Mouse (Mus musculus) heart, adult 2 months (tissue): ENCODE measurements at regions not wholly inside any gene's neighbourhood (a gene's known extent, or its start where the extent isn't known, plus 50 kb on each side); places are given as distances from the start of the nearest gene placed in this dataset.

ENCODE experiments used
- DNase-seq, 2 experiments: peaks; one replicate each; pipeline ENCODE4 v3.0.0; 2021
- H3K27ac ChIP-seq: fragments of 200-600 bp; 2 replicates; pipeline ENCODE4 v1.8.1; 2022
- H3K27me3 ChIP-seq: fragments of 200-500 bp; 2 replicates; pipeline ENCODE4 v1.6.1; 2012; ENCODE audit warnings: mild to moderate bottlenecking, low read length, inconsistent platforms, mixed read lengths; ENCODE audit not compliant: control insufficient read depth, insufficient read depth
- H3K36me3 ChIP-seq: fragments of 200-500 bp; 2 replicates; pipeline ENCODE4 v1.6.1; 2012; ENCODE audit warnings: low read length, inconsistent platforms; ENCODE audit not compliant: control insufficient read depth, insufficient read depth
- H3K4me1 ChIP-seq: fragments of 200-500 bp; 2 replicates; pipeline ENCODE4 v1.6.1; 2011; ENCODE audit warnings: low read length; ENCODE audit not compliant: control insufficient read depth, insufficient read depth
- H3K4me3 ChIP-seq: fragments of 200-600 bp; 2 replicates; pipeline ENCODE4 v1.8.1; 2022
- H3K79me2 ChIP-seq: fragments of 200-500 bp; replicated peaks from 2 replicates; pipeline ENCODE4 v1.6.1; 2012; ENCODE audit warnings: mild to moderate bottlenecking, inconsistent platforms, low read length, moderate library complexity, mixed read lengths; ENCODE audit not compliant: control insufficient read depth, insufficient read depth
- H3K9ac ChIP-seq: fragments of 200-500 bp; 2 replicates; pipeline ENCODE4 v1.6.1; 2012; ENCODE audit warnings: low read depth, mild to moderate bottlenecking, control low read depth, inconsistent platforms, low read length, mixed read lengths
- CTCF ChIP-seq: fragments of 200-600 bp; IDR thresholded peaks from 2 replicates; pipeline ENCODE4 v1.8.1; 2022; ENCODE audit warnings: antibody characterized with exemption, mild to moderate bottlenecking, moderate library complexity
- EP300 ChIP-seq: fragments of 200-500 bp; IDR thresholded peaks from 2 replicates; pipeline ENCODE4 v1.6.1; 2011; ENCODE audit warnings: low read depth, low read length, control low read depth; ENCODE audit not compliant: insufficient read depth
- POLR2A ChIP-seq: fragments of 200-500 bp; IDR thresholded peaks from 2 replicates; pipeline ENCODE4 v1.6.1; 2011; ENCODE audit warnings: mild to moderate bottlenecking, low read depth, low read length, control low read depth; ENCODE audit not compliant: insufficient read depth
- WGBS: fragments of 180-500 bp; shearing (Covaris S2); methylation state at CpG from one replicate; pipeline ENCODE4 v1.1.7; 2018; 5-methylcytosine and 5-hydroxymethylcytosine counted together
- intact Hi-C: fragments of 180-260 bp; cut with DNase I; formaldehyde crosslinking; loops from one replicate; pipeline ENCODE4 v1.15.1; 2025

DNA sequence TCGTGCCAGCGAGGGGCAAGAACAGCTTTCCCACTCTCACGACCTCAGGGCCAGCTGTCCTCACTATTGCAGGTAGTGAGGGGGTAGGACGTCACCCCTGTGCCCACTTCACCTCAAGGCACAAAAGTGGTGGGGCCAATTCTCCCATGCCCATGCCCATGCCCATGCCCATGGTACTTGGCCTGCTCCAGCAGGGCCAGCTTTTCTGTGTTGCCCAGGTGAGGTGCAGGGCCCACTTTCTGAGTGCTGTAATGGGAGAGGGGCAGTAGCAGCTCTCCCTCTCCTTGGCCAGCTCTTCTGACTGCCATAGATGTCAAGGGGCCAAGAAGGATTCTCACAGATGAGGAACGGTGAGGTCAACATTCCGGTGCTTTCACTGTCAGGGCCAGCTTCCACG, 619.6 kb upstream of the 4930452B06Rik start:
- H3K27me3 ChIP-seq, result no peaks in the 10 kb centered on the region
- no peak for TF ChIP-seq CTCF
- TF ChIP-seq POLR2A, result no peak
- TF ChIP-seq EP300, result no peak
- H3K36me3 ChIP-seq, result no peaks in the 10 kb centered on the region
- intact Hi-C loops, result no loop called here
- no peak overlapping the region for H3K4me3 ChIP-seq
- DNase-seq, result no peak
- no peak overlapping the region for H3K9ac ChIP-seq
- 91% methylated on average over 7 of the region's 7 CpGs for WGBS
- no peaks in the 10 kb centered on the region for H3K79me2 ChIP-seq
- no peaks in the 10 kb centered on the region for H3K4me1 ChIP-seq
- no peak overlapping the region for H3K27ac ChIP-seq

DNA sequence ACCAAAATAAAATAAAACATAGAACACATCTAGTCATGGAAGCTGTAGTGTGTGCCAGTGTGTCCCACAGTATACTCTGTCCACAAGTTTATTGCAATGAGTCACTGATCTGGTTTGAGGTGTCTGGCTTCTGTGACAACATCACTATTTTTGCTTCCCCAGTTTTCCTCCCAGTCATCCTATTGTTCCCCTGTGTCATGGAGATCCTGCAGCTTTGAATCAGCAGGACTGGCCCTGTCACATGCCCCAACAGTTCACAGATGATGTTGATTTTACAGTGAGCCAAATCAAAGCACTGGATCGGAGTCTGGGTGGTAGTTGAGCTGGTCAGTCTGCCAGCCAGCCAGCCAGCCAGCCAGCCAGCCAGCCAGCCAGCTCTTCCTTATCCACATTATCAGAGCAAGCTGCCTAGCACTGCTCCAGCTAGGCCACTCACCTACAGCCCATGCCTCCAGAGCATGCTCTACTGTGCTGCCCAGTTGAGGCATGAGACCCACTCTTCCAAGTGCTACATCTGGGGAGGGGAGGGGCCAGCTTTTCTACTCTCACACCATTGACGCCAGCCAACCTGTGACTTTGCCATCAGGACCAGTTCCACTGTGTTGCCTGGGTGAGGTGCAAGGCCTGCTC, 619.1 kb upstream of the 4930452B06Rik start:
- Histone ChIP-seq H3K27ac (no peak overlapping the region), H3K4me3 (no peak overlapping the region), H3K36me3 (no peaks in the 10 kb centered on the region), H3K4me1 (no peaks in the 10 kb centered on the region), H3K9ac (no peak overlapping the region), H3K79me2 (no peaks in the 10 kb centered on the region), H3K27me3 (no peaks in the 10 kb centered on the region)
- WGBS, result 72% methylated on average over 2 of the region's 2 CpGs
- intact Hi-C loops, result no loop called here
- no peak for TF ChIP-seq EP300
- no peak for TF ChIP-seq POLR2A
- TF ChIP-seq CTCF, result no peak
- DNase-seq, result no peak

- Histone ChIP-seq H3K27me3 (no peaks in the 10 kb centered on the region), H3K9ac (no peak overlapping the region), H3K79me2 (no peaks in the 10 kb centered on the region), H3K36me3 (no peaks in the 10 kb centered on the region), H3K4me1 (no peaks in the 10 kb centered on the region), H3K4me3 (no peak overlapping the region), H3K27ac (no peak overlapping the region)
- intact Hi-C loops, result no loop called here
- DNase-seq, result no peak
- no peak for TF ChIP-seq EP300
- TF ChIP-seq CTCF, result no peak
- TF ChIP-seq POLR2A, result no peak
- 82% methylated on average over 14 of the region's 14 CpGs for WGBS
Observed at GRCm38 (mm10) chr14:9267282-9268091, 601.4 kb upstream of the 4930452B06Rik start.

DNA sequence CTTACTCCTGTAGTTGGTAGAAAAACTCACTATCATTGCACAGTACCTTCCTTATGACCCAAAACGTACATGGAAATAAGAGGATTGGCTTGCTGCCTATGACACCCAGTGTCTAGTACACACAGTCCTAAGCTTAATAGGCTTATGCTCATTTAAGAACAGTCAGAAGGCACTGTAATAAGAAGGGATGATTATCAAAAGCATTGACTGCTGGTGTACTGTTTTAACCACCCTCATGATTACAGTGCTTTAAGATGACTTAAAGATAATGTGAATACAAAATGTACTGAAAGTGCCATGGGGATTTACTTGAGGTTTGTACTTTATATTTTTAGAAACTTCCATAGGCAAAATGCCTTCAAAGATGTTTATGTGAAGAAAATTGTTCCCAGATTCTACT, 586.0 kb upstream of the 4930452B06Rik start:
- 76% methylated on average over 1 of the region's 1 CpGs for WGBS
- no peak for DNase-seq

DNA sequence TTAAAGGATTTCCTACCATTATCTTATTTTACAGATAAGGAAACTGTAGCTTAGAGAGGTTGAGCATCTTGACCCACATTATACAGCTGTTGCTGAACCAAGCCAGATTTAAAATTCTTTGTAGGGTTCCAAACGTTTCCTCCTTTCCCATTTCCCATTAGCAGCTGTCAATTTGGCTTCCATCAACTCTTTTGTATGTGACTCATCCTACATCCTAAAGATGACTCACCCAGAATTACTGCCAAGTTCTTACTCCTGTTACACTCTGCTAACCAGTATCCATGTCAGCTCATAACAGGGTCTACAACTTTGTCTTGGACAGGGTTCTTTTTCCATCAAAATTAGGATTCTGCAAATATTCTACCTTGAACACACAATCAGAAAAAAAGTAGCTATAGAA, 579.2 kb upstream of the 4930452B06Rik start:
- no peak overlapping the region for H3K27ac ChIP-seq
- no peak overlapping the region for H3K9ac ChIP-seq
- H3K79me2 ChIP-seq, result no peaks in the 10 kb centered on the region
- no peak for DNase-seq
- H3K36me3 ChIP-seq, result no peaks in the 10 kb centered on the region
- H3K4me3 ChIP-seq, result no peak overlapping the region
- TF ChIP-seq CTCF (no peak), EP300 (no peak), POLR2A (no peak)
- intact Hi-C loops, result no loop called here
- WGBS, result 11% methylated on average over 1 of the region's 1 CpGs
- H3K4me1 ChIP-seq, result no peaks in the 10 kb centered on the region
- no peaks in the 10 kb centered on the region for H3K27me3 ChIP-seq

More for the DNA sequence above, 586.0 kb upstream of the 4930452B06Rik start:
- no peak for TF ChIP-seq CTCF
- no peak for TF ChIP-seq POLR2A
- TF ChIP-seq EP300, result no peak
- Histone ChIP-seq H3K36me3 (no peaks in the 10 kb centered on the region), H3K79me2 (no peaks in the 10 kb centered on the region), H3K4me1 (no peaks in the 10 kb centered on the region), H3K9ac (no peak overlapping the region), H3K27ac (no peak overlapping the region), H3K4me3 (no peak overlapping the region), H3K27me3 (no peaks in the 10 kb centered on the region)
- intact Hi-C loops, result no loop called here

DNA sequence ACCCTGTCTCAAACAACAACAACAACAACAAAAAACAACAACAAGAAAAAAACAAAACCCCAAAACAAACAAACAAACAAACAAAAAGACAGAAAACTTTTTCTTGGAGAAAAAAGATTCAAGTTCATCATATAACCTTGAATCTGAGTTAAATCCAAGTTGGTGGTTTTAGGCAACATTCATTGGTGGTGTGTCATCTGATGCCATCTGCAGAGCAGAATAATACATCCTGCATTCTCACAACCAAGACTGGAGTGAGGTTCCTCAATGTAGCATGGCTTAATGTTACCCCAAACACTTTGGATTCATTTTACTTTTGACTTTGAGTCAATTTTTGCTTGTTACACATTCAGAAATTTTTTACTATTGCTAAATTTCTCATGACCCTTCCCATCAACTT, 577.3 kb upstream of the 4930452B06Rik start:
- no peak for TF ChIP-seq POLR2A
- no peak for TF ChIP-seq EP300
- Histone ChIP-seq H3K9ac (no peak overlapping the region), H3K27ac (no peak overlapping the region), H3K4me3 (no peak overlapping the region), H3K27me3 (no peaks in the 10 kb centered on the region), H3K36me3 (no peaks in the 10 kb centered on the region), H3K4me1 (no peaks in the 10 kb centered on the region), H3K79me2 (no peaks in the 10 kb centered on the region)
- DNase-seq, result no peak
- intact Hi-C loops, result no loop called here
